Mouse (Mus musculus) ES-Bruce4 (cell line): ENCODE results near the gene Cytip.

Experiments used
- CTCF ChIP-seq: IDR thresholded peaks from one replicate; pipeline ENCODE4 v1.8.1; 2011; ENCODE audit warnings: low read depth, low read length
- POLR2A ChIP-seq: IDR thresholded peaks from one replicate; pipeline ENCODE4 v1.8.1; 2011; ENCODE audit warnings: low read length; ENCODE audit not compliant: insufficient read depth

DNA sequence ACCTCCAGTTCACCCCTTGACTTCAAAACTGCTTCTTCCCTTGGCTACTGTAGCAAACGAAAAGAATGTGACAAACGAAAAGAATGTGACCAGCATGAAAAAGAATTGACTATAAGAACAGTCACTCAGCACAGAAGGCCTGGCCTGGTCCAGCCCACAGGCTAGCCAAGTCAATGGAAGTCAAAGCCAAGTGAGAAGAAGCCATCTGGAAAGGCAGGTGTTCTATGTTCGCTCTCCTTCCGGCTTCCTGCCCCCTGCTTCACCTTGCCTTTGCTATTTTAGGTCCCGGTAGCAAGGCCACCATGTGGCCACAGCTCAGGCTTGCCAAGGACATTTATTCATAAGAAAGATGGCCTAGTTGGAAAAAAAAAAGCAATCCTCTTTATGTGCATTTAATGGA is 56.7 kb downstream of the Cytip start:
- TF ChIP-seq CTCF (no peak), POLR2A (no peak)
